Mouse (Mus musculus): Measurements from ENCODE around the gene Ptprk.

The Ptprk gene

DNA sequence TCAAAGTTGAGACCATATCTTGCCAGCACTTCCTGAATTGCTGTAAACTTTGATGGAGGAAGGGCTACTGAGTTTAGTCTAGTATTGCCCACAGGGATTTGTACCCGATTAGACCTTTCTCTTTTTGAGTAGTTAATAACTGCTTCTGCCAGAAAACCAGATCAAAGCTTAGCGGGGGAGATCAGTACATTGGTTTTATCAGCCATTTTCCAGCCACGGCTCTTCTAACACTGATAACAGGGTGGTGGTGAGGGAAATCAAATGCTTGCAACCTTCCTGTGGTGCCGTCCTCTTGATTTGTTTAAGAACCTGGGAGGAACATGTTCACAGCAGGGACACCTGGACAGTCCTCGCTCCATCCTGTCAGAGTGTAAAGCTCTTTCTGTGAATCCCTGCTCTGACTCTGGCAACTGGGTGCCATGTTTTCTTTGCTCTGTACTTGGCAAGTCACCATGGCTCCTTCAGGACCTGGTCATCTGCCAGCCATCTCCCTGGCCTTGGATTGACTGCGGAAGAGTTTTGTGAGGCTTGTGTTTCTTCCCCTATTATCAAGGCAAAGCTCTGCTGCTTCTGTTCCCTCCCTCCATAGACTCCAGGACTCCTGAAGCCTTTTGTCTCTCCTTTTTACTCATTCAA, 231.9 kb downstream of the Ptprk start:
- DNase-seq = no peak

DNA sequence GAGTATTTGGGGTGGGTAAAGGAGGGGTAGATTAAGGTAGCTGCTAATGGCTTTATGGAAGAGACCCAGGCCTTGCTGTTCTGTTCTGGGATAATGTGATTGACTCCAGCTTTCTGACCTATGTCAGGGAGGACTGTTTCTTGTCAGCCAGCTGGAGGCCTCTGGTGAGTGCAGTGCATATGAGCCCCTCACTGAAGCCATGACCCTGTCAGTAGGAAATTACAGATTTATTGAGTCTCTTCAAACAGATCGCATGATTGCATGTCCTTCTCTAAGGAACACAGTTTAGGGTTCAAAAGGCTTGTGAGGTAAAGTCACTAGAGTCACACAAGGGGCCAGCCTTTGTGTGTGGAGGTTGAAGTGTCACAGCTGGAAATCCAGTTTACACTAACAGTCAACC, 236.7 kb downstream of the Ptprk start:
- DNase-seq = no peak

DNA sequence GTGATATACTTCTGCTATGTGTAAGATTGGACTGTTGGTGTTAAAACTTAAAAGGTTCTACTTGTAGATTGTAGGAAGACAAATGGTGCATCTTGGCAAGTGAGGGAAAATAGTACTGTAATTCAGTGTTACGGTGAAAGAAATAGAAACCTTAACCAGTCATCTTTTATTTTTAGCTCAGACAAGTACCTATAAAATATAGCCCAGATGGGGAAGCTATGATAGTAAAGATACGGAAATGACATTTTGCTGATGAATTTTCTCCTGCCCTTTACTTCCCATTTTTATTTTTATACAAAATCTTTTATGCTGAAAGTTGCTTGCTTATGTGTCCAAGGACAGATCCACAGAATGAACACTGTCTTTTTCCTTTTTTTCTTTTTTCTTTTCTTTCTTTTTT, 248.4 kb downstream of the Ptprk start:
- no peak for DNase-seq

DNA sequence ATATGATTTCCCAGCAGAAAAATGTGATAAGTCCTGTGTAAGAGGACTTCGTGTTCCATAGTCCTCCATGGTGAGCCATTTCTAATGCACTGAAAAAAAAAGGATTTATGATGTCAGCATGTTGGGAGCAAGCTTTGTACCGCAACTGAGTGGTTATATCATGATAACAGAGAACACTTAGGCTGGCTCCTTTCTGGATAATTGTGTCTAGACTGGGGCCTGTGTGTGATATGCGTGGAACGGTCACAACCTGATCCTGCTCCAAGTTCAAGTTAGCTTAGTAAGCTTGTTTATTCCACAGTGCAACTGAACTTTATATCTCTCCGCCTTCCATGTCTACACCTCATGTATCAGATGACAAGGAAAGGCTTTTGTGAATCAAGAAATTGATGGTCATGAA, 260.6 kb downstream of the Ptprk start:
- no peak for DNase-seq

DNA sequence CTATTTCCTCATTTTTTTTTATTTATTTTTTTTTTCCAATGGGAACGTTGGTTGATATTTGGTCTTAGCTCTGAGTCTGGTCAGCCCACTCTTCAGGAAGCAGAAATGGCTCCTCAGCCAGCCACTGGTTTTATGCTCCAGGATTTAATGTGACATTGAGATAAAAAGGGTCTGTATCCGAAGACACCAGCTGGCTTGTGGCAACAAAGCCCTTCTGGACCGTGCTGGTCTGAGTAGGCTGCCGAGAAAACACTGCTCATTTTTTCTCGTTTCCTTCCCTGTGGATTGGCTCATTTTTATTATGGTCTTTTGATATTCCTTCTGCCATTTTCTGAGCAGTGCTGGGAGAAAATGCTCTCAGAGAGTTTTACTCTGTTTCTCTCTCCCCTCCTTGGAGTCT, 263.9 kb downstream of the Ptprk start:
- DNase-seq = no peak

DNA sequence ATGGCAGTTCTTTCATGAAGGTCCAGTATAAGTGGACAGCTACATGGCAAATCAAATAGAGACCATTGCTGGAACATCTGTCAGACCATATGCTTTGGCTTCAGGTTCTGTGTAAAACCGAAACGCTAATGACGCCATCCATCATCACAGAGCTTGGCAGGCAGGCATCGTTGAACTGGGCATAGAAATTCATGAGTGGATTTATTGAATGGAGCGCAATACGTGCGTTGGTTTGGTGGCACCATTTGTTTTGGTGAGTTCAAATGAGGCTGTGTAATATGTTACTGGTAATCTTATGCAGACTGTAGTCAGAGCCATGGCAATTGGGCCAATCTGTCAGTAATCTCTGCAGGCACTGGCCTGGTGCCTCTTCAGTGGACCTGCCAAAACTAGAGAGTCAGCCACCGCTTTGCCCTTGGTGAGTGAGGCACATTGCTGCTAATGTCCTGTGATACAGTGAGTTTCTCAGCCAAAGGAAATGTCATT, 270.6 kb downstream of the Ptprk start:
- no peak for DNase-seq

DNA sequence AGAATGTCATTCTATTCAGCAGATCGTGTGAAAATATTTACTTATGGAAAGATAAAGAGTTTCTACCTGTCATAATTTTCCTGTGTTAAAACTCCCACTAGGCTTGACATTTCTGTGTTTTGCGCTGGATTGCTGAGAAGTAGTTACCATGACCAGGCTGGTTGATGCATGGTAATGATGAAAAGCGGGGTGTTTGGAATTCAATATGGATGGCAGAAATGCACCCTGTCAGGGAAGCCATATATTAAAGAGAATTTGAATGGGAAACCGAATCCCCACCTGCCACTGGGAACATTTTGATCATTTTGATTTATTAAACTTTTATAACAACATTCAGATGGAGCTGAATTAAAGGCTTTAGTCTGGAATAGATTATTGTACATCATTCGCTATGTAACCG, 290.7 kb downstream of the Ptprk start:
- no peak for DNase-seq

DNA sequence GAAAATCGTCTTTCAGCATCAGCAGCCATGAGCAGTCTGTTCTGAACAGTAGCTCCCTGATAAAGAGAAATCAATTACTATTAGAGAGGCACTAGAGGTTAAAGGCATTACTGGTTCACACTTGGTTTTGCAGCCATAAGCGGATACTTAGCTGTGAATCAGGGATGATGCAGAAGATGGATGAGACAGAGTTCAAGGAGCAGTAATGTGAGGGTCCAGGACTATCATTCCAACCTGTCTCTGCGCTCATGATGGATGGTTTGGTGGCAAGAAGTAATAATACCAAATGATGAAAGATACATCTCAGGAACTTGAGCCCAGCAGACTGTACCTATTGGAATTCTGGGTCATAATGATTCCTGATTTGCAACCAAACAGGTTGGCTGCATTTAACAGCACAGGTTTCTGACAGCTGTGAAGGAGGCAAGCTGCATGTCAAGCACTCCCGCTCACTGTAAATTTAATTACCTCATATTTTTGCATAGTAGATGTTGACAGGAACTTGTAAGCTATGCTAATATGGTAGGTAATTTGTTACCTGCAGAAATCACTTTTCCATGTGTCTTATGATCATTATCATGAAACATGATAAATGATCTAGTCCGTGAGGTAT, 291.6 kb downstream of the Ptprk start:
- DNase-seq = no peak

DNA sequence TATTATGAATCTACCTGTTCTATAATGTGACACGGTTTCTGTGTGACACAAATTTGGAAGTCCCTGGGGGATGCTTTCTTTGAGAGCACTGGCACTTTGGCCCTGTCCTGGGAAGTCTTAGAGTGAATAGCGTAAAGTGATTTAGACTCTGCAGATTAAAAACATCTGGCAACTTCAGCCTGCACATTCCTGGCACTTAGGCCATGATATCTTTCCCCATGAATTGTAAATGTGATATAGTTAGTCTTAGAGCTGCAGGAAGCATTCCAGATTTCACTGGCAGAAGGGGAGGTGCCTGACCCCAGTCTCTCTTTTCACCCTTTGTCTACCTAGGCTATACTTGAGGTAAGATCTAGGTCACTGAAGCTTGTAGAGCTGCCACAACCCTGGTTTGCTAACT, 295.2 kb downstream of the Ptprk start:
- no peak for DNase-seq

DNA sequence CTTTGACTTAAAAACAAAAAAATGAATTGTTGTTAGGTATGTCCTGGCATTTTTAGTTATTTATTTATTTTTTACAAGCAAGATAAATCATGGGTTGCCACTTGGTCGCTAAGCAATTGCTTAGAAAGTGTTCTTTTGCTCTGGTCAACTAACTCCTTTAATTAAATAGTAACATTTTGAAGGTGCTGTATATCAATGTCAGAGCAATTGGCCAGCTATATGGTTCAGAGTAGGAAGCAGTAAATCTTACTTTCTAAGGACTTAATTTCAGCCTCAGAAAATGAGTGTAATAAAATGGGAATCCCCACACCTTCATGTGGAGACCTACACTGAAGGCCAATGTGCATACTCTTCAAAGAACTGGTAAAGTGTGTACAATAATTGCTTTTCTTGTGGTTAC, 300.3 kb downstream of the Ptprk start:
- DNase-seq = no peak

DNA sequence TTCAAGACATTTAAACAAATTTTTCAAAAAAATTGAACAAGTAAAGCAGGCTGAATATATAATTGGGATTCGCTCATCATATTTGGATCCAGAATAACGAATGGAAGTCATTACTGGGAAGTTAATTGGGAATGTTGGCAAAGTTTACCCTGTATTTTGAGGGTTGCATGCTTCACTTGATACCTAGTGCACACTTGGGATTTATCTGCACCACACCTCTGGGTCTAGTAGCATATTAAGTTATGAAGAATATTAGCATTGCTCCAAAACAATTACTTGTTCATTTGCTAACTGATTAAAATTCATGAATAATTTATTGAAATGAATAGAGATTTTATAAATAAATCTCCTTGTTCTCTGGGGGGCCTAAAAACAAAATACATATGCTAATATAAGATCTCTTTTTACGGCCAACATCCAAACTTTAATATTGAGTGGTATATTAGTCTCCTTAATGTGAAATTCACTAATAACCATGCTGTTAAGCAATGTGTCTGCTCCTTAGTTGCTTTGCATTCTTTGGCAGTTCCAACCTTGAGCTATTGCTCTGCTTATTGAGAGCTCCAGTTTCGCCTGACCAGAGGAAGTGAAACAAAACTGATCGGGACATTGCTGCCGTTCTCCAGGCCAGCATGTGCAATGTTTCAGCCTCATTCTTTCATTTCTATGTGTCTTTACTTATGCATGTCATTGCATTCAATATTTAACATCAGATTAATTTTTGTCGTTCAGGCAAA, 305.3 kb downstream of the Ptprk start:
- no peak for DNase-seq

DNA sequence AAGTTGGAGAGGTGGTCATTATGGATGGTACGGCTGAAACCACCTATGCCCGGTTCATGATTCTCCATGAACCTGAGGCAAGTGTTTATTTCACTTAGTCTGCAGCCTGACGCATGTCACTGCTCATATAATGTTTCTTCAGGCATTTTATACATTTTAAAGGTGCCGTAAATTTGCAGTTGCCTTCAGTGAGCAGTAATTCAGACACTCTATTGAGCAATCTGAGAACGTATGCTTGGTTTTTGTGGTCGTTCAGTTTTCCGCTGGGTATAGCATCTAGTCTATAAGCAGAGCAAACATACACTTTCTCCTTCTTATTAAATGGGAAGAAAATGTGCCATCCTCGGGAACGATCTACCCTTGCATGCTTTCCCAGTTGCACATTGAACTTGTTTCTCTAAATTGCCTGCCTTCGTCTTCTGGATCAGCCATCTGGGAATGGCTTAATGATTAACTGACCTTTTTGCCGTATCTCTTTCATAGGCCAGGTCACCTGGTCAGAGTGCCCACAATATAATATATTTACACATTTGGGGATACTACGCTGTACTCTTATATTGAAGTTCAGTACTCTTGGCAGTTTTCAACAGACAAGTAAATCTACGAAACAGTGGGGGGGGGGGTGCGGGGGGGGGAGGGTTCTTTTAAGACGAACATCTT, 313.1 kb downstream of the Ptprk start:
- DNase-seq = peak; percentile 9

DNA sequence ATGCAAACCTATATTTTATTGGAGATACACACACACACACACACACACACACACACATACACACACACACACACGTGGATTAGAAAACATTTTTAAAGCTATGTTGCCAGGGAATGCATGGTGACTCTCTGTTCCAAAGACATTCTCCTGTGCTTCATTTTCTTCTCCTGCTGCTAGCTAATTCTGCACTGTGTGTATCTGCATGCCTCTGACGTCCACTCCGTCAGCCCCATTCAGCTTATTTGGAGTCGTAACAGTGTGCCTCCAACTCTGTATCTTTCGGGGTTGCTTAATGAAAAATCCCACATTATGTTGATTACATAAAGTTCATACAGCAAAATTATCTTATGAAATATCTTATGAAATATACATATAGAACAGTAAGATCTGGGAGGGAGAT, 316.5 kb downstream of the Ptprk start:
- DNase-seq = no peak

DNA sequence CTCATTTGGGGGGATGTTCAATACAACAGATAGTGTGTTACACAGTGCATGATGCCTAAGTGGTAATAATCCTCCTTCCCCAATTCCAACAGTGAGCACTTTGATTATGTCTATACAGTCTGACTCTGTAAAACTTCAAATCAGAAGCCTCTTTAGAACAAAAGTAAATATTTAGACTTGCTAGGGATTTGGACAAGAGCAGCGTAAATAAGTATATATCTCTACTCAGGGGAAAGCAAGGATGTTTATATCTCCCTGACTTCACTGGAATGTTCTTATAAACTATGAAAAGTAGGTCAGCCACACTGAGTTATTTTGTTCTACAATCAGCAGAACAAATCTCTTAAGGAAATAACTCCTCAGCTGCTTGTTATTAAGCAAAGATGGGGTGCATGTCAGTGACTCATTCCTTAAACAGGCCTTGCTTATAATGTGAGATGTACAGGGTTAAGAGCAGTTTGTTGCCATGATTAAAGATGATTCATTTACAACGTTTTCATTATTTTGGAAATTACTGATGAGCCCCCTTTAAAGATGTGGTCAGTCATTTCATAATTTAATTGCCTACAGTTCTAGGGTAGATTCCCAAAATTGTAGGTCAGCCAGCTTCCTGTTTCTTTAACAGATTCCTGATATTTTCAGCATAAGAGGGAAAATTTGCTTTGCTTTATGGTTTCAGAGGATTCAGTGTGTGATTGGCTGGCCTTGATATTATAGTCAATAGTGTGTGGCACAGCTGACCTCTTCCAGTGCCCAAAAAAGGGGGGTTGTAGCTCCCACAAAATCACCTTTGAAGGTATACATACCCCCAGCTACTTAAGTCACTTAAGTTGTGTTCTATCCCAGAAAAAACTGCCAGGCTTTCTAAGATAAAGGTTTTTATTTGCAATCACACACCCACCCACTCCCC, 321.2 kb downstream of the Ptprk start:
- no peak for DNase-seq

DNA sequence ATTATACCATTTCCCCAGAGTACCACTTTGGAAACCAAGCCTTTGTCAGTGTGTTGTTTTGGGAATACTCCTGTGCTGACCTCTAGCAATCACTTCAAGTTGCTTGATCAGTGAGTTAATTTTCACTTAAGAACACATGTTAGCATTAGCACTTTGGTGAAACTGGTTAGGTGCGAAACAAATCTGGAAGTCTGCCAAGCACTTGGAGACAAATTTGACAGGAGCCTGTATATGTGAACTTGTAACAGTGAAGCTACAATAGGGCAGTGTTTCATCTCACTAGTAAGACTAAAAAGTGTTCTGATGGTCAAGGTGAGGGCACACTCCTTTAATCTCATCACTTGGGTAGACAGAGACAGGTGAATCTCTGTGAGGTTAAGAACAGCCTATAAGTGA, 321.9 kb downstream of the Ptprk start:
- peak; percentile 19 for DNase-seq

DNA sequence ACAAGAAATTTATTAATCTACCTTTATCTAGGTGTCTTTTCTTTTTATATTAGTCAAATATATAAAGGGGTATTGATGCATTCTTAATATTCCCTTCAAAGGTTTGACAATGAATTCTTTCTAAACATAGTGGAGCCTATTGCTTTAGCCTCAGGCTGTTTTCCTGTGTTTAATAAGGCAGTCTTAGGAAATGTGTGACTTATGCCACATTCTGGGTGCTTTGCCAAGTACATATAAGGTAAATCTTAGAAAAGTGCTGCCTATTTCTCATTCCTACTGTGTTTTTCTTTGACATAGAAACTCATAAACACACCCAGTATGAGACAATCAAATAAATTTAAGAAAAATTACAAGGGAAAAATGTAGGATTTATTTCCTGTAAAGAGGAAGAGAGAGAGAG, 327.2 kb downstream of the Ptprk start:
- DNase-seq = no peak

DNA sequence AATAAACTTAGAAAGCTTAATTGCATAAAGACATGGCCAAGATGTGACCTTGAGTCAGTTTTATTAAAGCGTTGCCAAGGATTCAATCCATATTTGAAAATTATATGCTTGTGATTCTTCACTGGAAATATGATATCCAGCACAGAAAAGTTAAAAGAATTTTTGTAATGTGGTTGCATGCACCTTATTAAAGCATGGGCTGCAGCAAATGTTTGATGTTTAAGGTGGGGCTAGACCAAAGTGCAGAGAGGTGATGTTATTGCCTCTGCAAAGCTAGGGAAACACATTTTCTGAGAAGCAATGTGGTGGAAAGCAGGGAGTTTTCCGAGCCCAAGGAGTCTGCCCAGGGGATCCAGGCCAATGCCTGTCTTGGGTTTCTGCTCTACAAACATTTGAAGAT, 334.4 kb downstream of the Ptprk start:
- no peak for DNase-seq

DNA sequence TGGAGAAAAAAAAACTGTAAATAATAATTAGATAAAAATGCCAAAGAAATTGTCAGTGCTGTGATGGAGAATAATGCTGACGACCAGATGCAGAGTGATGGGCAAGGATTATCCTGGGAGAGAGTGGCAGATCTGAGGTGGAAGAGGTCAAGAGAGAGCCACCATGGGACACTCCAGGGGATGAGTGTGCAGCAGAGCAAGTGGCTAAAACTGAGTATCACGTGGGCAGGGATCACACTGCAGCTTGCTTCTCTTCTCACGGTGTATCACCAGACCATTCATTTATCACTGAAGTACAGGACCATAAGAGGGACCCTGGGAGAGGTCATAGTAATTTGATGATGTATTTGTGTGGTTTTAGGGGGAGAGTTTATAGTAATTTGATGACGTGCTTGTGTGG, 340.2 kb downstream of the Ptprk start:
- no peak for DNase-seq

DNA sequence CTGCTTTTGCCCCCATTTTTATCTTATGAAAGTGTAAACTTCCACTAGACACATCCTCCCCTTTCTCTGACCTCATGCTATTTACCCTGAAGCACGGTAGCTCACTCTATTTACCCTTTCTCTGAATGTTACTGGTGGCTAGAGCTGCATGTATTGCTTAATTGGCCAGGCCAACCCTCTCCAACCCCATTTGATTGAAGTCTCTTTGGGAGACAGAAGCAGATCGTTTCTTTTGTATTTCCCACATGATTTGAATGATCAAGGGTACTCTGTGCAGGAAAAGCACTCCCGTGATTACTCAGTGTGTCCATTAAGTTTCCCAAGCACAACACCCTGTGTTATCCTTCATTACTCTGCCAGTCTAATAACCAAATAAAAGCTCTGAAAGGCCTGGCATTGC, 348.0 kb downstream of the Ptprk start:
- no peak for DNase-seq

DNA sequence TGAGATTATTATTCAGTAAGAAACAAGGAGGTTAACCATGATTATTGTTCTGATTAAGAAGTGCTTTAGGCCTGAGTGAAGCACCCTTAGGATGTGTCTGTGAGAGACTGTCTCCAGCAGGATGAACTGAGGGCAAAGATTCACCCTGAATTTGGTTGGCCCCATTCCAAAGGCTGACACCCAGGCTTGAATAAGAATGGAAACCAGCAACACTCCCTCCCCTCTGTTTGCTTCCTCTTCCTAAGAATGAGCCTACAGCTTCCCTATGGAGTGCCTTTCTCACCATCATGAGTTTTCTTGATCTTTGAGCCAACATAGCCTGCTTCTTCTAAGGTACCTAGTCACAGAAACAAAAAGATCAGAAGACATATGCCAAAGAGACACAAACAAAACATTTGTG, 350.8 kb downstream of the Ptprk start:
- no peak for DNase-seq

DNA sequence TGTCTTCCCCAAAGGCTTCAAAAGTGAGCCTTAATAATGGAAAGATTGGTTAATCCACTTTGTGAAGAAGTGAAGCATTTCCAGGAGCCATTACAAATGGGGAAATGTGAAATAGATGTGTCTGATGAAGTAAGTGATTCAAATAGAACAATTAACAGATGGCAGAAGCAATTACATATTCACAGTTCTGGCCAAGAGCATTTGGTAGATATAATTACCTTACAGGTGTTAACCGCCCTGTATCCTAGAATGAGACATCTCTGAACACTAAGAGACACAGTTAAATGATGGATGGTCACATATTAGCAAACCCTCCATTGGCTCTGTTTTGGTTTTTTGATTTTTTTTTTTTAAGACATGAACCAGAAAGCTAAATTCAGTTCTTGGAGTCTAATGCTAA, 361.5 kb downstream of the Ptprk start:
- no peak for DNase-seq

DNA sequence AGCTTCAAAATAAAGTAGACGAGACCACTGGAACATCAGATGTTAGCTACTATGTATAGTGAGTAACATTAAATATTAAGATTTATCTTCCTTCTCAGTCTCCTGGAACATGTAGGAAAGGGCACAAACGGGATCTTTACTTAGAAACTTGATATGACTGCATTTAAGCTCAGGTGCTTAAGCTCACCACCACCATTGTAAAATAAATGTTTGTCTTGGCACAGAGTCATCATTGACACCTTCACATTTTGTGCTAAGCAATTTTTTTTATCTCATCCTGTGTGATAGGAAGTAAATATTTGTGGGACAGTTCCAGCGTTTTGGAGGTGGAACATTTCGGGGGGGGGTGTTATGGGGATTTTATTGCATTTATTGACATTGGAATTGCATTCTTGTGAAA, 375.2 kb downstream of the Ptprk start:
- DNase-seq = no peak

DNA sequence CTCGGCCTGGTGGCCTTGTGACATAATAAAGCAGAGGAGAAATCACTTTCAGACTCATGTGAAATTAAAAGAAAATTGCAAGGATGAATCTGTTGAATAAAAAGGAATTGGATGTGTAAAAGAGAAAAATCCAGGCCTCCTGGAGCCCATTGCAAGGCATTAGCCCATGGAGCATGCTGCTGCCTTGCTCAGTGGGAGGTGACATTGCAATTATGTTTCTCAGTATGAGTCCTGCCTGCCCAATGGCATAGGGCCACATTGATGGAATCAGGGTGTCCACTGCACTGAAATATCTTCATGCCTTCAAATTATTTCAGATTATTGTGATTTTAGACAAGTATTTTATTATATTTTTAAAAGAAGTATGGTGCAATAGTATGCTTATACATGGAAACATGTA, 376.0 kb downstream of the Ptprk start:
- no peak for DNase-seq

Data from kidney, adult 18-20 months (tissue).